ENCODE assay signal across 16 mouse cellular contexts in genomic region chr1:88625190-88625589, GRCm38 (mm10).
DNase-seq lines count a peak whose midpoint lies in the region; ATAC-seq and TF ChIP-seq lines count a peak whose summit lies in the region.
"Had no signal": no experiment of that assay in that cellular context is flagged by ENCODE, and none has a peak within 500 bp of the region (broad histone marks: within the 10 kb centered on the region; RNA-seq: fewer than 3 reads in every experiment).

No protein-coding gene starts in this region.

- H3K9ac ChIP-seq in heart, embryonic 15.5 days = no peak overlapping the region
- no peak overlapping the region for H3K9ac ChIP-seq in lung, embryonic 16.5 days (ENCODE audit: low read length)
- no peak overlapping the region for H3K9ac ChIP-seq in forebrain, embryonic 14.5 days (ENCODE audit: low read length)
- H3K9ac ChIP-seq: hindbrain, embryonic 15.5 days; liver, embryonic 13.5 days had no signal

- DNase-seq in kidney, adult 2 months = peak; percentile 48
- DNase-seq in kidney, adult 8-10 months = no peak
- DNase-seq in forebrain, embryonic 14.5 days (ENCODE audit: low spot score) = no peak
- DNase-seq in gastrocnemius, postnatal 10 days = no peak
- no peak for DNase-seq in spleen, postnatal 36 days (ENCODE audit: low spot score in 2 of 2)
- DNase-seq: gastrocnemius, postnatal 25 days; liver, embryonic 13.5 days; thymus, postnatal 36 days had no signal

- no peak overlapping the region for H3K27ac ChIP-seq in kidney, adult 2 months (ENCODE audit: insufficient read depth, low read depth, low read length)
- H3K27ac ChIP-seq in heart, embryonic 15.5 days = no peak overlapping the region
- H3K27ac ChIP-seq in lung, embryonic 16.5 days (ENCODE audit: low read length) = no peak overlapping the region
- no peak overlapping the region for H3K27ac ChIP-seq in forebrain, embryonic 14.5 days (ENCODE audit: low read depth, low read length)
- H3K27ac ChIP-seq: hindbrain, embryonic 15.5 days; liver, embryonic 13.5 days; stomach, postnatal 0 days had no signal

- H3K9me3 ChIP-seq in heart, embryonic 15.5 days (replicated peaks) = no peaks in the 10 kb centered on the region
- H3K9me3 ChIP-seq in lung, embryonic 16.5 days (ENCODE audit: control insufficient read depth, low read length) = no peaks in the 10 kb centered on the region
- no peaks in the 10 kb centered on the region for H3K9me3 ChIP-seq in forebrain, embryonic 14.5 days (replicated peaks; ENCODE audit: control insufficient read depth, low read length)
- H3K9me3 ChIP-seq: hindbrain, embryonic 15.5 days; liver, embryonic 13.5 days had no signal

- no peak for TF ChIP-seq CTCF in kidney, adult 2 months (conservative IDR thresholded peaks at IDR 0.05; ENCODE audit: insufficient read depth, insufficient read length, low read depth, low read length)

- no peak for TF ChIP-seq POLR2A in kidney, adult 2 months (IDR thresholded peaks at IDR 0.05; ENCODE audit: low read depth, low read length)

- no peak overlapping the region for H3K4me2 ChIP-seq in heart, embryonic 15.5 days
- no peak overlapping the region for H3K4me2 ChIP-seq in lung, embryonic 16.5 days (ENCODE audit: low read depth, low read length)
- no peak overlapping the region for H3K4me2 ChIP-seq in forebrain, embryonic 14.5 days (ENCODE audit: low read length)
- H3K4me2 ChIP-seq: hindbrain, embryonic 15.5 days; liver, embryonic 13.5 days had no signal

- H3K36me3 ChIP-seq in kidney, adult 2 months (ENCODE audit: control insufficient read depth, insufficient read depth, low read length) = no peaks in the 10 kb centered on the region
- no peaks in the 10 kb centered on the region for H3K36me3 ChIP-seq in heart, embryonic 15.5 days
- no peaks in the 10 kb centered on the region for H3K36me3 ChIP-seq in lung, embryonic 16.5 days (ENCODE audit: control insufficient read depth, insufficient read depth, low read length)
- H3K36me3 ChIP-seq in forebrain, embryonic 14.5 days (ENCODE audit: control insufficient read depth, insufficient read depth, low read length) = no peaks in the 10 kb centered on the region
- H3K36me3 ChIP-seq: hindbrain, embryonic 15.5 days; liver, embryonic 13.5 days had no signal

- ATAC-seq in CD4-positive, CD25-positive, alpha-beta regulatory T cell, adult 4 months = peak; percentile 12
- ATAC-seq in heart, embryonic 15.5 days (replicated peaks; ENCODE audit: insufficient number of reproducible peaks, insufficient read depth, low FRiP score, low read depth) = peak; percentile 43; the same call in 1 of the 2 replicates
- ATAC-seq in lung, embryonic 16.5 days (ENCODE audit: low read depth) = peak; percentile 52
- ATAC-seq in forebrain, embryonic 14.5 days = no peak
- ATAC-seq: forebrain, embryonic 16.5 days had no signal

- no peaks in the 10 kb centered on the region for H3K27me3 ChIP-seq in kidney, adult 2 months (replicated peaks; ENCODE audit: control insufficient read depth, insufficient read depth, low read length)
- H3K27me3 ChIP-seq in heart, embryonic 15.5 days = no peaks in the 10 kb centered on the region
- H3K27me3 ChIP-seq in lung, embryonic 16.5 days (ENCODE audit: control insufficient read depth, insufficient read depth, low read depth, low read length) = no peaks in the 10 kb centered on the region
- no peaks in the 10 kb centered on the region for H3K27me3 ChIP-seq in forebrain, embryonic 14.5 days (replicated peaks; ENCODE audit: control insufficient read depth, insufficient read depth, low read length)
- H3K27me3 ChIP-seq: CH12.LX; hindbrain, embryonic 15.5 days; liver, embryonic 13.5 days had no signal

- 84% methylated on average over 1 of the region's 1 CpGs for WGBS in kidney, adult 2 months
- 50% methylated on average over 1 of the region's 1 CpGs for WGBS in heart, embryonic 15.5 days
- 52% methylated on average over 1 of the region's 1 CpGs for WGBS in lung, embryonic 16.5 days
- 94% methylated on average over 1 of the region's 1 CpGs for WGBS in forebrain, embryonic 14.5 days

- no peaks in the 10 kb centered on the region for H3K4me1 ChIP-seq in kidney, adult 2 months (ENCODE audit: control insufficient read depth, insufficient read depth, low read length)
- H3K4me1 ChIP-seq in heart, embryonic 15.5 days (replicated peaks) = peaks cover 2% of the 10 kb centered on the region; the same call in 1 of the 2 replicates
- peaks cover 3% of the 10 kb centered on the region; the same call in 1 of the 2 replicates for H3K4me1 ChIP-seq in lung, embryonic 16.5 days (replicated peaks; ENCODE audit: control insufficient read depth, insufficient read depth, low read length)
- peaks cover 6% of the 10 kb centered on the region for H3K4me1 ChIP-seq in forebrain, embryonic 14.5 days (ENCODE audit: control insufficient read depth, insufficient read depth, low read length)
- H3K4me1 ChIP-seq: liver, embryonic 13.5 days had no signal

- H3K4me3 ChIP-seq in kidney, adult 2 months (ENCODE audit: insufficient read depth, low read depth, low read length) = no peak overlapping the region
- H3K4me3 ChIP-seq in heart, embryonic 15.5 days = no peak overlapping the region
- H3K4me3 ChIP-seq in lung, embryonic 16.5 days (ENCODE audit: low read length) = no peak overlapping the region
- no peak overlapping the region for H3K4me3 ChIP-seq in forebrain, embryonic 14.5 days (ENCODE audit: low read depth, low read length)
- H3K4me3 ChIP-seq: hindbrain, embryonic 15.5 days; liver, embryonic 13.5 days; myocyte had no signal
